Mouse (Mus musculus) layer of hippocampus, adult 2 months (tissue): ENCODE measurements at regions not wholly inside any gene's neighbourhood (a gene's known extent, or its start where the extent isn't known, plus 50 kb on each side); places are given as distances from the start of the nearest gene placed in this dataset.

ENCODE experiments used
- DNase-seq, 2 experiments: peaks; one replicate each; pipeline ENCODE4 v3.0.0; 2022; ENCODE audit warnings: low spot score in 2 of 2
- H3K27ac ChIP-seq: fragments of 200-600 bp; 2 replicates; pipeline ENCODE4 v1.8.1; 2022
- H3K4me3 ChIP-seq: fragments of 200-600 bp; 2 replicates; pipeline ENCODE4 v1.8.1; 2022; ENCODE audit warnings: mild to moderate bottlenecking
- CTCF ChIP-seq: fragments of 200-600 bp; conservative IDR thresholded peaks from 2 replicates; pipeline ENCODE4 v1.8.1; 2022; ENCODE audit warnings: antibody characterized with exemption, mild to moderate bottlenecking, moderate library complexity

- no peak for DNase-seq
- Histone ChIP-seq H3K4me3 (no peak overlapping the region), H3K27ac (no peak overlapping the region)
- no peak for TF ChIP-seq CTCF
These were observed 51.4 kb upstream of the Tnfaip3 start for GRCm38 (mm10) chr10:19066821-19067350.
